ENCODE assay signal across 8 mouse cellular contexts in the genomic region with DNA sequence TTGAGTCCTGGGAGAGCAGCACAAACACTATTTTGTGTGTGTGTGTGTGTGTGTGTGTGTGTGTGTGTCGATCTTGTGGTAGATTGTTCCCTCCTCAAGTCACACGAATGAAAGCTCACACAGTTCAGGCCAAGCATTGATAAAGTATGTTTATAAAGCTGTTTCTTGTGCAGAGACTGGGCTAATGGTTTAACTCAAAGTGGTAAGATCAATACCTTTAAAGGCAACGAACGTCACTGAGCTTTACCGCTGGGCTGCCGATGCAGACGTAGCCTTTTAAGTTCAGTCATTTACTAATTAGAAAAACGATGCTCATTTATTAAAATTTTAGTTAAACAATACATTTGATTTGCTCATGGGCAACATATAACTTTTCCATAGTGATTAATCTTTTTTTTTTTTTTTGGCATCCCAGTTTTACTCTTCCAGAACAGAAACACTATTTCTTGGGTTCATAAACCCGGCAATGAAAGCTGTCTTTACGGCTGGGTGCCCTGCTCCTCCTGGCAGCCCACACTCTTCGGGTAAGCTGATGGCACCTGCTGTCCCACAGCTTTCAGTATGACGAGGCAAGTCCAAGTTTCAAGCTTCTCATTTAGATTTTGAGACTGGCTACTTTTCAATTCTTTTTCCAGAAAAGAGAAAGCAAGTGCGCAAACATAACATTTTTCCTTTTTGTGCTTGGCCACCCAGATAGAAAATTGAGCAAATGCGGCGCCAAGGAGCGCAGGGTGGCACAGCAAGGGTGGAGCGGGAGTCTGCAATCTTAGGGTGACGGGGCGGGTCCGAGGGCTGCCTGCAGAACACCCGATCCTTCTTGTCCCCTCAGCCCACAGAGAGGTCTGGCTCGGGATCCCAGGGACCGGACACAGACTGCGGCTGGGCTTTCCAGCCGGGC. TPM values are rescaled to one million over a fixed set of nuclear protein-coding genes. Genes with fewer than 3 reads are reported as not detected.
DNase-seq lines count a peak whose midpoint lies in the region; ATAC-seq and TF ChIP-seq lines count a peak whose summit lies in the region.

No protein-coding gene starts in this region.

- H3K9me3 ChIP-seq in megakaryocyte, embryonic 14.5 days, result no peaks in the 10 kb centered on the region
- H3K9me3 ChIP-seq in forebrain, embryonic 16.5 days (ENCODE audit: control insufficient read depth, low read length), result no peaks in the 10 kb centered on the region
- H3K9me3 ChIP-seq in liver, embryonic 15.5 days (replicated peaks), result no peaks in the 10 kb centered on the region

- H3K27me3 ChIP-seq in cerebellum, adult 2 months (ENCODE audit: control insufficient read depth, insufficient read depth, low read length), result no peaks in the 10 kb centered on the region
- no peaks in the 10 kb centered on the region for H3K27me3 ChIP-seq in megakaryocyte, embryonic 14.5 days (replicated peaks)
- H3K27me3 ChIP-seq in forebrain, embryonic 16.5 days (replicated peaks; ENCODE audit: control insufficient read depth, insufficient read depth, low read length), result no peaks in the 10 kb centered on the region
- H3K27me3 ChIP-seq in liver, embryonic 15.5 days, result no peaks in the 10 kb centered on the region

- H3K4me2 ChIP-seq in forebrain, embryonic 16.5 days (ENCODE audit: low read length), result peak overlapping the region; percentile 70
- H3K4me2 ChIP-seq in liver, embryonic 15.5 days, result peak overlapping the region; percentile 93

- peak overlapping the region; percentile 85 for H3K4me3 ChIP-seq in cerebellum, adult 2 months (replicated peaks; ENCODE audit: insufficient read depth, low read depth, low read length)
- H3K4me3 ChIP-seq in megakaryocyte, embryonic 14.5 days (replicated peaks), result peak overlapping the region; percentile 97
- H3K4me3 ChIP-seq in forebrain, embryonic 16.5 days (replicated peaks; ENCODE audit: low read length), result peak overlapping the region; percentile 70
- peak overlapping the region; percentile 95 for H3K4me3 ChIP-seq in liver, embryonic 15.5 days (replicated peaks)

- H3K36me3 ChIP-seq in megakaryocyte, embryonic 14.5 days (replicated peaks; ENCODE audit: low read length), result no peaks in the 10 kb centered on the region
- H3K36me3 ChIP-seq in forebrain, embryonic 16.5 days (ENCODE audit: control insufficient read depth, insufficient read depth), result no peaks in the 10 kb centered on the region
- H3K36me3 ChIP-seq in liver, embryonic 15.5 days (replicated peaks), result no peaks in the 10 kb centered on the region

- no peak for TF ChIP-seq POLR2A in cerebellum, adult 2 months (IDR thresholded peaks at IDR 0.05; ENCODE audit: borderline replicate concordance, insufficient read depth, low read length)

- H3K4me1 ChIP-seq in cerebellum, adult 2 months (ENCODE audit: control insufficient read depth, insufficient read depth, low read length), result peaks cover 2% of the 10 kb centered on the region; the same call in 1 of the 2 replicates
- H3K4me1 ChIP-seq in megakaryocyte, embryonic 14.5 days, result peaks cover 55% of the 10 kb centered on the region
- peaks cover 12% of the 10 kb centered on the region for H3K4me1 ChIP-seq in forebrain, embryonic 16.5 days (replicated peaks; ENCODE audit: control insufficient read depth, insufficient read depth, low read length)
- peaks cover 42% of the 10 kb centered on the region for H3K4me1 ChIP-seq in liver, embryonic 15.5 days (replicated peaks)

- peak overlapping the region; percentile 99 for H3K9ac ChIP-seq in forebrain, embryonic 16.5 days (replicated peaks; ENCODE audit: low read depth, low read length)
- H3K9ac ChIP-seq in liver, embryonic 15.5 days, result peak overlapping the region; percentile 93

- DNase-seq in cerebellum, adult 2 months, result no peak
- no peak for DNase-seq in cerebellum, adult 11 months
- peak; percentile 36 for DNase-seq in telencephalon, adult 2 months (ENCODE audit: low read depth, low spot score)
- DNase-seq in ovary, postnatal 36 days (ENCODE audit: low spot score), result no peak

- TF ChIP-seq CTCF in cerebellum, adult 2 months (IDR thresholded peaks at IDR 0.05; ENCODE audit: borderline replicate concordance, insufficient read depth, low read depth, low read length), result no peak

- ATAC-seq in megakaryocyte, adult 5-6 weeks (ENCODE audit: poor library complexity, severe bottlenecking), result no peak
- ATAC-seq in forebrain, embryonic 16.5 days, result peak; percentile 80
- ATAC-seq in liver, embryonic 15.5 days (ENCODE audit: insufficient read depth), result peak; percentile 80

- peak overlapping the region; percentile 83 for H3K27ac ChIP-seq in cerebellum, adult 2 months (ENCODE audit: insufficient read depth, low read length)
- H3K27ac ChIP-seq in forebrain, embryonic 16.5 days (ENCODE audit: low read length), result peak overlapping the region; percentile 100
- peak overlapping the region; percentile 96 for H3K27ac ChIP-seq in liver, embryonic 15.5 days (replicated peaks)

- WGBS in cerebellum, adult 2 months, result 4% methylated on average over 25 of the region's 25 CpGs
- 3% methylated on average over 25 of the region's 25 CpGs for WGBS in forebrain, embryonic 16.5 days
- WGBS in liver, embryonic 15.5 days (ENCODE audit: insufficient replicate concordance), result 10% methylated on average over 25 of the region's 25 CpGs

RNA-seq across cellular contexts. Expression of a gene that starts 0.6 kb away (rescaled TPM):
- polyA plus RNA-seq in cerebellum, adult 2 months (2012; rRNA removed), result 36.0 and 37.3 TPM in 2 replicates
- polyA plus RNA-seq in megakaryocyte, embryonic 14.5 days (2012; ENCODE audit: insufficient read depth, low replicate concordance), result 47.5 and 54.1 TPM in 2 replicates
- total RNA-seq in megakaryocyte, adult 5-6 weeks (2015), result 87.8 and 94.6 TPM in 2 replicates
- 162 and 167 TPM in 2 replicates for total RNA-seq in megakaryocyte, adult 5-6 weeks (2017)
- polyA plus RNA-seq in forebrain, embryonic 16.5 days (2015; fragmentation: Nextera tagmentation; extraction: Ambion mirVana), result 85.4 and 109 TPM in 2 replicates
- polyA plus RNA-seq in liver, embryonic 15.5 days (2015; fragmentation: Nextera tagmentation; extraction: Ambion mirVana), result 73.1 and 73.9 TPM in 2 replicates
